Mouse (Mus musculus): ENCODE measurements around the gene C1qa.

DNA sequence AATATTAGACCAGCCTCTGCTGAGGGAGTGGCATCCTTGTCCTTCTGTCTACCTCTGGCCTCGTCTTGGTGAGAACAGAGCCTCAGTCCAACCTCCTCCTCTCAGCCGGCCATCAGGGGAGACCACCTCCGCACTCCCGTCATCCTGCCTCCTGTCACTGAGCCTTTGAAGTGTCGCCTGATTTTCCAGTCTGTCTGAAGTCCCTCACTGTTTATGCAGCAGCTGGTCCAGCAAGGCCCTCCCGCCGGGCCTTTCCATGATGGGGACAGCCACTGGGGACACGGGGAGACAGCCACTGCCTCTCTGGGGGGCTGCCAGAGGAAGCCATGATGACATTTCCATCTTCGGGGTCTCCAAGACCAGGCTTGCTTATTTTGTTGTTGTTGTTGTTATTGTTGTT lies 14.2 kb upstream of the C1qa start:
- TF ChIP-seq EP300 (IDR thresholded peaks at IDR 0.05; ENCODE audit: low read depth) (no peak), CTCF (IDR thresholded peaks at IDR 0.05; ENCODE audit: low read depth) (no peak)
